Mouse (Mus musculus) limb, embryonic 14.5 days (tissue): ENCODE results near the gene Gm33815. TPM values are rescaled to one million over a fixed set of nuclear protein-coding genes. Genes with fewer than 3 reads are reported as not detected.
"Not testable (repeated sequence)": the region's sequence is repeated elsewhere in the genome, so short reads cannot be mapped to it uniquely, and the experiment has no call there.

Experiments
- ATAC-seq: fragments of 200-750 bp; cut with Nextera tagmentation; 2 replicates; pipeline ENCODE4 v1.8.0; 2017; ENCODE audit warnings: low read depth, moderate number of reproducible peaks, moderate TSS enrichment; ENCODE audit not compliant: low FRiP score
- DNase-seq: peaks from one replicate; pipeline ENCODE4 v3.0.0-alpha.2; 2015; ENCODE audit warnings: low spot score
- H3K27ac ChIP-seq: fragments of 300-500 bp; sonication (generic); replicated peaks from 2 replicates; pipeline ENCODE4 v1.5.1; 2014; ENCODE audit warnings: low read depth, mild to moderate bottlenecking, low read length, moderate library complexity, mixed read lengths
- H3K27me3 ChIP-seq: fragments of 300-500 bp; sonication (generic); 2 replicates; pipeline ENCODE4 v1.6.1; 2014; ENCODE audit warnings: low read length, mixed read lengths; ENCODE audit not compliant: control insufficient read depth, insufficient read depth
- H3K36me3 ChIP-seq: fragments of 300-500 bp; sonication (generic); 2 replicates; pipeline ENCODE4 v1.6.1; 2014; ENCODE audit warnings: mild to moderate bottlenecking, low read length, moderate library complexity, mixed read lengths; ENCODE audit not compliant: control insufficient read depth, insufficient read depth
- H3K4me1 ChIP-seq: fragments of 300-500 bp; sonication (generic); 2 replicates; pipeline ENCODE4 v1.6.1; 2014; ENCODE audit warnings: antibody characterized with exemption, low read length, mixed read lengths; ENCODE audit not compliant: control insufficient read depth, insufficient read depth
- H3K4me2 ChIP-seq: fragments of 300-500 bp; sonication (generic); replicated peaks from 2 replicates; pipeline ENCODE4 v1.6.1; 2014; ENCODE audit warnings: low read depth, mild to moderate bottlenecking, low read length, moderate library complexity; ENCODE audit not compliant: severe bottlenecking
- H3K4me3 ChIP-seq: fragments of 300-500 bp; sonication (generic); replicated peaks from 2 replicates; pipeline ENCODE4 v1.5.1; 2014; ENCODE audit warnings: low read length
- H3K9ac ChIP-seq: fragments of 300-500 bp; sonication (generic); 2 replicates; pipeline ENCODE4 v1.6.1; 2014; ENCODE audit warnings: mild to moderate bottlenecking, low read depth, low read length, moderate library complexity; ENCODE audit not compliant: severe bottlenecking
- H3K9me3 ChIP-seq: fragments of 300-500 bp; sonication (generic); 2 replicates; pipeline ENCODE4 v1.6.1; 2016; ENCODE audit warnings: low read length; ENCODE audit not compliant: control insufficient read depth
- WGBS: fragments of 180-500 bp; shearing (Covaris S2); extraction: QIAGEN DNeasy Blood & Tissue Kit; methylation state at CpG from one replicate; pipeline ENCODE4 v1.1.7; 2014; 5-methylcytosine and 5-hydroxymethylcytosine counted together
- polyA plus RNA-seq, 2 experiments: library from polyadenylated mRNA; depleted of rRNA in 1 of 2; stranded (reverse) in 1 of 2; unstranded in 1 of 2; fragments of >200 nt; fragmentation: Nextera tagmentation in 1 of 2; extraction: Ambion mirVana in 1 of 2; gene quantifications; 2 replicates each; pipeline versions ENCODE4 v1.2.1 to v1.2.3; 2012 to 2014

The Gm33815 gene
- polyA plus RNA-seq (2012; rRNA removed) (not detected in 2 replicates), polyA plus RNA-seq (2014; fragmentation: Nextera tagmentation; extraction: Ambion mirVana) (not detected in 2 replicates)

DNA sequence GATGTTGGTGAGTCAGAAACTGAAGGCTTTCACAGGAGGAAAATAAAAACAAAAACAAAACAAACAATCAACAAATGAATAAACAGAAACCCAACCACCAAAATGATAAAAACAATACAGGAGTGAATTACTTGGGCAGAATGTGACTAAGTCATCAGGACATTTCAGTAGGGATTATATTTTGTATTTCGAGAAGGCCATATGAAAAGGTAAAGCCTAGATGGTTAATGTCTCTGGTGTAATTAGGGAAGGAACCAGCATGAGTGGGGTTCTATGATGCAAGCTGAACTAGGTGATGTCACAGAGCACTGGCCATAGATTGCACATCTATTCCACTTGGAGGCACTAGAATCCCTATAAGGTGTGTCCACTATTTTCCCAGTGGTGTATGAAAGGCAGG lies at the start of gene Gm33815:
Gm33815 (plus strand) TSS at position 301 of the 400 bp plus-strand sequence.
- ATAC-seq, DNase-seq, H3K4me3 ChIP-seq, H3K27ac ChIP-seq, H3K4me1 ChIP-seq, H3K36me3 ChIP-seq, H3K4me2 ChIP-seq, H3K9me3 ChIP-seq, H3K27me3 ChIP-seq, H3K9ac ChIP-seq: not testable (repeated sequence)
- WGBS = no CpG with 5 or more reads among the region's 1 CpGs
